Mouse (Mus musculus) ES-Bruce4 (cell line): Measurements from ENCODE around the gene Cmas.

Experiments
- CTCF ChIP-seq: IDR thresholded peaks from one replicate; pipeline ENCODE4 v1.8.1; 2011; ENCODE audit warnings: low read depth, low read length
- POLR2A ChIP-seq: IDR thresholded peaks from one replicate; pipeline ENCODE4 v1.8.1; 2011; ENCODE audit warnings: low read length; ENCODE audit not compliant: insufficient read depth

DNA sequence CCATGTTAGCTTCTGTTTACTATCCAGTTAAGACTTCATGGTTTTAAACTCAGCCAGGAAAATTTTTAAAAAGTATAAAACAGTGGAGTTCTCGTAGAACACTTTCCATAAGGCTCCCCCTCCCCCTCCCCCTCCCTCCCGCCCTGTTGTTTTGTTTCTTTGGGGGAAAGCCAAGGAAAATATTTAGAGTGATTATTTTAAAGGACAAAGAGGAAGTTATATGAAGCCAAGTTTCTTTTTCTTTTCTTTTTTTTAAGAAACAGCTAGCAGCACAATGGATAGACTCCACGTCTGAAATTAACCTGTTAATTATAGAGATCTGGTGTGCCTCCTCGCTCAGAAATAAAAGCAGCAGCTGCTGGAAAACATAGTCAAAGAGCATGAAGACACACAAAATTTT, 45.4 kb upstream of the Cmas start:
- TF ChIP-seq POLR2A = no peak
- TF ChIP-seq CTCF = no peak
